Mouse (Mus musculus) forebrain, embryonic 16.5 days (tissue): ENCODE measurements at regions not wholly inside any gene's neighbourhood (a gene's known extent, or its start where the extent isn't known, plus 50 kb on each side); places are given as distances from the start of the nearest gene placed in this dataset.

ENCODE experiments used
- ATAC-seq: fragments of 200-750 bp; cut with Nextera tagmentation; 2 replicates; pipeline ENCODE4 v1.8.0; 2017; ENCODE audit warnings: mild to moderate bottlenecking, moderate library complexity
- H3K27ac ChIP-seq: fragments of 300-500 bp; sonication (generic); 2 replicates; pipeline ENCODE4 v1.5.1; 2014; ENCODE audit warnings: low read length, control low read depth
- H3K27me3 ChIP-seq: fragments of 300-500 bp; sonication (generic); replicated peaks from 2 replicates; pipeline ENCODE4 v1.6.1; 2014; ENCODE audit warnings: low read length; ENCODE audit not compliant: control insufficient read depth, insufficient read depth
- H3K36me3 ChIP-seq: fragments of 300-500 bp; sonication (generic); 2 replicates; pipeline ENCODE4 v1.6.1; 2014; ENCODE audit not compliant: control insufficient read depth, insufficient read depth
- H3K4me1 ChIP-seq: fragments of 300-500 bp; sonication (generic); replicated peaks from 2 replicates; pipeline ENCODE4 v1.6.1; 2014; ENCODE audit warnings: low read length; ENCODE audit not compliant: control insufficient read depth, insufficient read depth
- H3K4me2 ChIP-seq: fragments of 300-500 bp; sonication (generic); 2 replicates; pipeline ENCODE4 v1.6.1; 2014; ENCODE audit warnings: mild to moderate bottlenecking, low read length, control low read depth
- H3K4me3 ChIP-seq: fragments of 300-500 bp; sonication (generic); replicated peaks from 2 replicates; pipeline ENCODE4 v1.5.1; 2014; ENCODE audit warnings: mild to moderate bottlenecking, low read length, control low read depth
- H3K9ac ChIP-seq: fragments of 300-500 bp; sonication (generic); replicated peaks from 2 replicates; pipeline ENCODE4 v1.6.1; 2014; ENCODE audit warnings: low read depth, low read length, control low read depth
- H3K9me3 ChIP-seq: fragments of 300-500 bp; sonication (generic); 2 replicates; pipeline ENCODE4 v1.6.1; 2016; ENCODE audit warnings: low read length; ENCODE audit not compliant: control insufficient read depth
- WGBS: fragments of 180-500 bp; shearing (Covaris S2); extraction: QIAGEN DNeasy Blood & Tissue Kit; methylation state at CpG from one replicate; pipeline ENCODE4 v1.1.7; 2014; 5-methylcytosine and 5-hydroxymethylcytosine counted together

GRCm38 (mm10) chr9:93005182-93005953 lies 463.3 kb downstream of the Plod2 start:
- no peak overlapping the region for H3K27ac ChIP-seq
- H3K9me3 ChIP-seq, result no peaks in the 10 kb centered on the region
- H3K4me2 ChIP-seq, result no peak overlapping the region
- no peak overlapping the region for H3K9ac ChIP-seq
- H3K4me1 ChIP-seq, result peaks cover 9% of the 10 kb centered on the region
- 83% methylated on average over 3 of the region's 3 CpGs for WGBS
- H3K27me3 ChIP-seq, result no peaks in the 10 kb centered on the region
- no peak overlapping the region for H3K4me3 ChIP-seq
- no peaks in the 10 kb centered on the region for H3K36me3 ChIP-seq
- no peak for ATAC-seq

DNA sequence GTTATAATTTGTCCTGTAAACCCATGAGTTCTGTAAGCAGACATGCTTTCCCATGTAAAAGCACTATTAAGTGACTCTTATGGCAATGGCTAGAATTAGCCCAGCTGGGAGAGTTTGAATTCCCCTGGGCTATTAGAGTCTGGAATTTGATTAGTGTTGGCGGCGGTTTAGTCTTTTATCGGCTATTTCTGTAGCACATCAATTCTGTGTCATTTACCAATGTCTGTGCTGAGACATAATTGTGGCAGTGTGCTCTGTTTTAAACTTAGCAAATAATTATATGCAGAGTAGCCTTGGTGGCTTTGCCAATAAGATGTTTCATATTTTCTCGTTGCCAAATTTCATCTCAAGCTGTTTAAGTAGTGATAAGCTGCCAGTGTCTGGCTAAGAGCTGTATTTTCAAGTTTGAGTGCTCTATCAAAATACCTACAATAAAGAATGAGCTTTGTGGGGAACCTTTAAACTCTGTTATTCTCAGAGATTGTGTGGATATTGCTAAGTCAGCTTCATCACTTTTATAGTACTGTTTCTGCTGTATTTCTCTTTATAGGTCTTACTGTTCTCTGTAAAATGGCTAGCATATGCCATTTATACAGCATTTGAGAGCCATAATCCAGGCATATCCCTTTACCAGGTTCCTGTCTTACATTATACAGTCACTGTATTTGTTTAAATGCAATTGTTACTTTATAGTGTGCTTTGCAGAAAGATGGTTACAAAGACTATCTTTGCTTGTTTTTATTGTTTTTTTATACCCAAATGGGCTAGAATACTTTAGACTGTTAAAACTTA lies 466.7 kb downstream of the Plod2 start:
- no peaks in the 10 kb centered on the region for H3K36me3 ChIP-seq
- no peak overlapping the region for H3K4me3 ChIP-seq
- no peak overlapping the region for H3K27ac ChIP-seq
- 14% methylated on average over 4 of the region's 4 CpGs for WGBS
- H3K4me1 ChIP-seq, result peaks cover 9% of the 10 kb centered on the region
- H3K9ac ChIP-seq, result no peak overlapping the region
- H3K4me2 ChIP-seq, result no peak overlapping the region
- no peaks in the 10 kb centered on the region for H3K9me3 ChIP-seq
- H3K27me3 ChIP-seq, result no peaks in the 10 kb centered on the region
- ATAC-seq, result peak; percentile 85

DNA sequence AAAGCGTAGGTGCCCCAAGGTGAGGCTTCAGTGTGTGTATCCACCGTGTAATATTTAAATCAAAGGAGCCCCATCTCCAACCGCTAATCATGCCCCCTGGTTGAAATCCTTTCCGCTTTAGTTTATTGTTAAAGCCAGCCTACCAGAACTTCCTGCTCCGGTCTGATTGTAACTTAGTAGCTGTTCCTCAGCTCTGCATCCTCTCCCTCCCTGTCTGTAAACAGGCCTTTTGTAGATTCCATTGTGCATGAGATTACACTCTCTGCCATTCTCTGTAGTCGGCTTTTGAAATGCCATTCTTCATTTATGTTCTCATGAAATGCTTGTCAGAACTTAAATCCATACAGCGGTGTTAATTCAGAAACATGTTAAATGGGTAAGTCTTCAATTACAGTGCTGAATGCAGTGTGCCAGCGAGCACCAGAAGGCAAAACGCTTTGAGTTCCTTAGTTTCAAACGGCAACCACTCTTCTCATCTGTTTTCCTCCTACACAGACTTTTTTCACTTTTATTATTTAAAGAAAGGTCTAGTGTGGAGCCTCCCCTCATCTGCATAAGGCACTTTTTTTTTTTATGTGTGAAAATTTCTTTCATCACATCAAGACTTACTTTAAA lies 502.4 kb downstream of the Plod2 start:
- H3K9ac ChIP-seq, result no peak overlapping the region
- no peaks in the 10 kb centered on the region for H3K9me3 ChIP-seq
- 54% methylated on average over 10 of the region's 10 CpGs for WGBS
- H3K4me1 ChIP-seq, result no peaks in the 10 kb centered on the region
- H3K27ac ChIP-seq, result no peak overlapping the region
- no peaks in the 10 kb centered on the region for H3K36me3 ChIP-seq
- H3K4me2 ChIP-seq, result no peak overlapping the region
- no peak for ATAC-seq
- H3K4me3 ChIP-seq, result no peak overlapping the region
- H3K27me3 ChIP-seq, result no peaks in the 10 kb centered on the region

- Histone ChIP-seq H3K27me3 (no peaks in the 10 kb centered on the region), H3K4me1 (no peaks in the 10 kb centered on the region), H3K9ac (no peak overlapping the region), H3K4me2 (no peak overlapping the region), H3K36me3 (no peaks in the 10 kb centered on the region), H3K9me3 (no peaks in the 10 kb centered on the region), H3K4me3 (no peak overlapping the region), H3K27ac (no peak overlapping the region)
- ATAC-seq, result no peak
- WGBS, result 76% methylated on average over 3 of the region's 3 CpGs
These were observed 530.1 kb downstream of the Plod2 start for GRCm38 (mm10) chr9:93072140-93072539.

DNA sequence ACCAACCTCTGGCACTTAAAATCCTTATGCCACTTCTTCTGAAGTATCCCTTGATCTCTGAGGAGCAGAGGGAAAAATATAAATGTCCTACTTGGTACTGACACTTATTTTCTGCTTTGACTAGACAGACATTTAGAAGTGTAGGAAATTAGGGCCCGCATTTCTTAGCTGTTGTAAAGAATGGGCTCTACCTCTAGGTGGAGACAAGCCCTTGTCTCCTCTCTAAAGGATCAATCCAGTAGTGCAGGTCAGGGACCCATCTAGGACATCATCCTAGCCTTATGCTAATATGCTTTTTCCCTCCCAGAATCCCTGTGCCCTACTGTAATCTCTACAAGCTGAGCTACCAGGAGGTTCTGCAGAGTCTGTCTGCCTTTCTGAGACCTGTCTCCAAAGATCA lies 541.1 kb downstream of the Plod2 start:
- no peaks in the 10 kb centered on the region for H3K36me3 ChIP-seq
- no peak overlapping the region for H3K9ac ChIP-seq
- ATAC-seq, result no peak
- WGBS, result 74% methylated on average over 1 of the region's 1 CpGs
- no peak overlapping the region for H3K4me3 ChIP-seq
- H3K9me3 ChIP-seq, result no peaks in the 10 kb centered on the region
- H3K27ac ChIP-seq, result no peak overlapping the region
- no peaks in the 10 kb centered on the region for H3K27me3 ChIP-seq
- no peak overlapping the region for H3K4me2 ChIP-seq
- H3K4me1 ChIP-seq, result no peaks in the 10 kb centered on the region

DNA sequence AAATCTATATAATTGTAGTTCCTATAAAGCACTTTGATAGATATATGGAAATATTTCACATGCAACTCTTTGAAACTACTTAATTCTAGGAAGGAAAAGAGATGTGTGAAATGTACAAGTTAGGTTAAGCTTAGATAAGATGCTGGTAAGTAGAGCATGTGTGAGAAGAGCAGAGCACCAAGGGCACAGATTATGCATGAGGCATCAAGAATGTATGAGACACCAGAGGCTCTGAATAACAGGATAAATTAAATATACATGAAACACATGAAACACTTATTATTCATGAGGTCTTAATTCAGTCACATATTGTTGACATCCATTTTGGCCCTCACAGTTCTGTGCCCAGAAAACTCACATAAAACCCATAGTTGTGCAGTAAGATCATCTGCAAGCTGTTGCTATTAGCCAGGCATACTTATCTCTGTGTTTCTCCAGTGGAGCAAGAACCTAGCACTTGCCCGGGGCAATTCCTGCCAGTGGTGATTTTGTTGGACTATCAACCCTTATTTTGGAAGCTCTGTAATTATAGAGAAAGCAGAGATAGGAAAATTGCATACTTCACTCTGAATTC lies 556.1 kb downstream of the Plod2 start:
- no peak overlapping the region for H3K4me2 ChIP-seq
- no peaks in the 10 kb centered on the region for H3K36me3 ChIP-seq
- no peaks in the 10 kb centered on the region for H3K9me3 ChIP-seq
- H3K27me3 ChIP-seq, result no peaks in the 10 kb centered on the region
- no peak overlapping the region for H3K27ac ChIP-seq
- WGBS, result 27% methylated on average over 1 of the region's 1 CpGs
- no peak overlapping the region for H3K9ac ChIP-seq
- H3K4me3 ChIP-seq, result no peak overlapping the region
- ATAC-seq, result peak; percentile 91
- H3K4me1 ChIP-seq, result peaks cover 4% of the 10 kb centered on the region

DNA sequence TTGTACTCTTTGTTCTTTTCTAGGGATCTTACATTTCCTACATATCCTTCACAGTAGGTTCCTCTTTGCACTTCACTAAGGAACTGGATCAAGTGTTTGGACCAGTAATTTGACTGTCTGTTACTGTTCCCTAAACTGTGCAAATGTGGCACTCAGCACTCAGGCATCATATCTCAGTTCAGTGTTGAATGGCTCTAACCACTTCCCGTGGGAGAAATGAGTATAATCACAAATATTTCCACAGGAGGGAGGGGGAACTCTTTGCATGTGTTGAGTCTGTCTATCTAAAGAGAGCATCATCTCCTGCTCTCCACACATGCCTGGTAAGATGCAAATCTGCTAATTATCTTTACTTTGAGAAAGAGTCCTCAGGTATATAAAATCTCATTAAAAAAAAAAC lies 588.5 kb downstream of the Plod2 start:
- no peak overlapping the region for H3K4me2 ChIP-seq
- no peak for ATAC-seq
- H3K27ac ChIP-seq, result no peak overlapping the region
- H3K9ac ChIP-seq, result no peak overlapping the region
- WGBS, result 81% methylated on average over 1 of the region's 1 CpGs
- H3K27me3 ChIP-seq, result no peaks in the 10 kb centered on the region
- no peaks in the 10 kb centered on the region for H3K36me3 ChIP-seq
- no peak overlapping the region for H3K4me3 ChIP-seq
- H3K9me3 ChIP-seq, result no peaks in the 10 kb centered on the region; the same call in 1 of the 2 replicates
- H3K4me1 ChIP-seq, result no peaks in the 10 kb centered on the region

DNA sequence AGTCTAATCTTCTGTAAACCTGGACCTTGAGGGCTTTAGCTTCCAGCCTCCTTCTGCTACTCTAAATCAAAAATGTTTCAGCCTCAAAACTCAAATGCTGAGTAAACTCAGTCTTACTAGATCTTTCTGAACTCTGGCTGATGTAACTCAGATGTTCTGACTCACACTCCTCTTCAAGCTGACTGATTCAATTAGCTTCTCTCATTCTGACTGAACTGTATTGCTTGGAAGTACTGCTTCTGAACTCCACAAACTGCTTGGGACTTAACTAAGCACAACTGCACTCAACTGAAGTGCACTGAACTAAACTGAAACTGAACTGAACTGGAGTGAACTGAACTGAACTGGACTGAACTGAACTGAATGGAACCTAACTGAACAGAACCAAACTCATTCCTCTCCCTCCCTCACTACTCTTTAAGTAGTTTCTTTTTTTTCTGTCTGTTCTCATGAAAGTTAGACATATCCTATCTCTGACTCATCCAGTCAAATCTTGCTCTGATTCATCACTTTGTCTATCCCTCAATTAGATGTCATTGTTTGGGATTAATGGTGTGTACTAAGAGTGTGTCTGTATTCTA lies 589.7 kb downstream of the Plod2 start:
- Histone ChIP-seq H3K27ac (no peak overlapping the region), H3K4me2 (no peak overlapping the region), H3K4me1 (no peaks in the 10 kb centered on the region; the same call in 1 of the 2 replicates), H3K27me3 (no peaks in the 10 kb centered on the region), H3K4me3 (no peak overlapping the region), H3K9ac (no peak overlapping the region), H3K36me3 (no peaks in the 10 kb centered on the region), H3K9me3 (no peaks in the 10 kb centered on the region; the same call in 1 of the 2 replicates)
- no peak for ATAC-seq

GRCm38 (mm10) chr9:93136349-93136748 lies 594.3 kb downstream of the Plod2 start:
- Histone ChIP-seq H3K4me3 (no peak overlapping the region), H3K4me1 (no peaks in the 10 kb centered on the region; the same call in 1 of the 2 replicates), H3K9ac (no peak overlapping the region), H3K4me2 (no peak overlapping the region), H3K9me3 (no peaks in the 10 kb centered on the region; the same call in 1 of the 2 replicates), H3K27ac (no peak overlapping the region), H3K36me3 (no peaks in the 10 kb centered on the region), H3K27me3 (no peaks in the 10 kb centered on the region)
- 91% methylated on average over 1 of the region's 1 CpGs for WGBS
- peak; percentile 79 for ATAC-seq
